ENCODE assay signal across 9 mouse cellular contexts in the genomic region with DNA sequence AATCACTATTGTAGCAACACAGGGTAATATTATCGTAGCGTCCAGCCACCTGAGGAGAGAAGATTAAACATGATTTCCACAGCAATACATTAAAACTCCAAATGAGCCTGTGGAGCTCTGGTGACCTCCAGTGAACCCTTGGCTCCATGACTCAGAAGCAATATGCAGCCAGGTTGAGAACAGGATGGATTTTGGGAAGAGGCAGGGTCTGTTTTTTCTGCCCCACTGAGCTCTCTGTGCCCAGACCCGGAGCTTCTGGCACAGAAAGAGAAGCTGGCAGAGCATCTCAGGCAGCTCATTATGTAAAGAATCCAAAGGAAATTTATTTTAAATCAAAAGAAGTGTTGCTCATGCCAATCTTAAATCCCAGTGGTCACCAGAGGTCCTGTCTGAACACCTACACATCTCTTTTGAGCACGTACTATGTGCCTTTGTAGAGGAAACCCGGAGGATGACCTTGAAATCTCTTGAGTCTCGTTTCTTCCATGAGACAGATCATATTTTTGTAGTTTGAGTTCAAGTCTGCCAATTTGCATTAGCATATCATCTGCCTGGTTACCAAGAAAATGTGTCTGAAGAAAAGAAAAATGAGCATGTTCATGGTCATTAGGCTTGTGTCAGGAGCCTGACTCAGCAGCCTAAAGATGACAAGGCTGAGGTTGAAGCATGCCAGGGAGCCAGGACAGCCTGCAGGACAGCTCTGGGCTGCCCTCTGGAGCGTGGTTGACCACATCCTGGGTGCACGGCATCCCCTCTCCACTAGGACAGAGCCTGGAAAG.
DNase-seq lines count a peak whose midpoint lies in the region; ATAC-seq lines count a peak whose summit lies in the region.
"Had no signal": no experiment of that assay in that cellular context is flagged by ENCODE, and none has a peak within 500 bp of the region (broad histone marks: within the 10 kb centered on the region; RNA-seq: fewer than 3 reads in every experiment).

No protein-coding gene starts in this region.

- peaks cover 4% of the 10 kb centered on the region; the same call in 1 of the 2 replicates for H3K4me1 ChIP-seq in hindbrain, embryonic 16.5 days (ENCODE audit: control insufficient read depth, insufficient read depth, low read depth, low read length)
- H3K4me1 ChIP-seq in hindbrain, embryonic 10.5 days (replicated peaks), result no peaks in the 10 kb centered on the region

- WGBS in hindbrain, embryonic 16.5 days, result 64% methylated on average over 8 of the region's 8 CpGs
- WGBS in hindbrain, embryonic 10.5 days, result 78% methylated on average over 8 of the region's 8 CpGs

- no peaks in the 10 kb centered on the region for H3K36me3 ChIP-seq in hindbrain, embryonic 16.5 days (ENCODE audit: control insufficient read depth, insufficient read depth, low read length)
- H3K36me3 ChIP-seq in hindbrain, embryonic 10.5 days, result no peaks in the 10 kb centered on the region

- H3K27me3 ChIP-seq in hindbrain, embryonic 16.5 days (replicated peaks; ENCODE audit: control insufficient read depth, insufficient read depth, low read length), result no peaks in the 10 kb centered on the region
- H3K27me3 ChIP-seq in hindbrain, embryonic 10.5 days (ENCODE audit: insufficient read depth, poor library complexity, severe bottlenecking), result no peaks in the 10 kb centered on the region

- H3K9me3 ChIP-seq in hindbrain, embryonic 16.5 days (ENCODE audit: control insufficient read depth, low read length), result no peaks in the 10 kb centered on the region
- no peaks in the 10 kb centered on the region for H3K9me3 ChIP-seq in hindbrain, embryonic 10.5 days

- intact Hi-C loops in left cerebral cortex, postnatal 4 days (cut with DNase I), result no loop called here
- intact Hi-C loops in heart, postnatal 10 days (cut with DNase I), result no loop called here
- intact Hi-C loops in heart, postnatal 36 days (cut with DNase I), result no loop called here

- ATAC-seq in hindbrain, embryonic 16.5 days, result peak; percentile 69
- ATAC-seq: lung, postnatal 0 days had no signal

- no peak overlapping the region for H3K27ac ChIP-seq in hindbrain, embryonic 16.5 days (ENCODE audit: low read depth, low read length)
- no peak overlapping the region for H3K27ac ChIP-seq in hindbrain, embryonic 10.5 days

- H3K4me3 ChIP-seq in hindbrain, embryonic 16.5 days (ENCODE audit: low read length), result no peak overlapping the region
- no peak overlapping the region for H3K4me3 ChIP-seq in hindbrain, embryonic 10.5 days

- no peak overlapping the region for H3K4me2 ChIP-seq in hindbrain, embryonic 16.5 days (ENCODE audit: low read length)

- no peak overlapping the region for H3K9ac ChIP-seq in hindbrain, embryonic 16.5 days (ENCODE audit: low read depth, low read length)

- DNase-seq in hindbrain, embryonic 10.5 days (ENCODE audit: low spot score), result no peak
- DNase-seq in Muller cell, postnatal 12 days (ENCODE audit: inconsistent ontology term), result peak; percentile 89
- DNase-seq in cerebellum, adult 9-11 months, result peak; percentile 42
- DNase-seq in left cerebral cortex, postnatal 4 days, result peak; percentile 21
- no peak for DNase-seq in heart, postnatal 10 days
- DNase-seq in gastrocnemius, postnatal 25 days, result no peak
- no peak for DNase-seq in heart, postnatal 36 days

Comparison
In these comparisons a context has a peak if more than half of its experiments do, and no peak if none do; other contexts are left out.
1. DNase-seq: peak in Muller cell, postnatal 12 days (single experiment), cerebellum, adult 9-11 months (single experiment) and left cerebral cortex, postnatal 4 days (single experiment); none in hindbrain, embryonic 10.5 days (single experiment), heart, postnatal 10 days (0 of 2), gastrocnemius, postnatal 25 days (single experiment) and heart, postnatal 36 days (0 of 2).